Comparison of ENCODE assay signal across 1 mouse cellular context in genomic region chr7:47007109-47007780, GRCm38 (mm10).
A peak's percentile ranks its signal among the peaks of the same experiment; 100 is the strongest.
TF ChIP-seq lines count a peak whose summit lies in the region.

No protein-coding gene starts in this region.

TF ChIP-seq in CH12.LX, 34 proteins besides CTCF, POLR2A, EP300 and RAD21 (continued from another document):
- TF ChIP-seq ZC3H11A (IDR thresholded peaks at IDR 0.05; ENCODE audit: low read depth, low read length) (no peak), NELFE (IDR thresholded peaks at IDR 0.05; ENCODE audit: low read depth, low read length) (no peak), ETS1 (conservative IDR thresholded peaks at IDR 0.05; ENCODE audit: low read depth, low read length) (peak; percentile 81), USF2 (conservative IDR thresholded peaks at IDR 0.05; ENCODE audit: low read depth, low read length) (no peak), UBTF (IDR thresholded peaks at IDR 0.05; ENCODE audit: low read depth, low read length) (no peak), RCOR1 (conservative IDR thresholded peaks at IDR 0.05; ENCODE audit: low read depth, low read length) (peak; percentile 85; the same call in 1 of the 2 replicates), SMC3 (IDR thresholded peaks at IDR 0.05; ENCODE audit: low read depth, low read length) (no peak), ZNF384 (IDR thresholded peaks at IDR 0.05; ENCODE audit: low read depth, low read length) (no peak), BHLHE40 (IDR thresholded peaks at IDR 0.05; ENCODE audit: low read depth, low read length) (peak; percentile 71; the same call in 1 of the 2 replicates), JUND (conservative IDR thresholded peaks at IDR 0.05; ENCODE audit: low read depth, low read length) (peak; percentile 97), ZKSCAN1 (IDR thresholded peaks at IDR 0.05; ENCODE audit: borderline replicate concordance, low read depth, low read length) (no peak), CHD1 (IDR thresholded peaks at IDR 0.05; ENCODE audit: low read depth, low read length) (peak; percentile 16; the same call in 1 of the 2 replicates), ZMIZ1 (IDR thresholded peaks at IDR 0.05; ENCODE audit: low read depth, low read length) (no peak), ELF1 (IDR thresholded peaks at IDR 0.05; ENCODE audit: low read depth, low read length) (no peak), E2F4 (IDR thresholded peaks at IDR 0.05; ENCODE audit: insufficient replicate concordance, low read depth, low read length) (no peak), MAZ (IDR thresholded peaks at IDR 0.05; ENCODE audit: low read depth, low read length) (no peak), PAX5 (IDR thresholded peaks at IDR 0.05; ENCODE audit: low read length) (no peak), HCFC1 (IDR thresholded peaks at IDR 0.05; ENCODE audit: low read depth, low read length) (no peak), JUN (IDR thresholded peaks at IDR 0.05; ENCODE audit: insufficient read depth, low read depth, low read length) (peak; percentile 86), USF1 (IDR thresholded peaks at IDR 0.05; ENCODE audit: low read depth, low read length) (no peak), SIN3A (IDR thresholded peaks at IDR 0.05; ENCODE audit: low read length) (peak; percentile 92), TBP (conservative IDR thresholded peaks at IDR 0.05; ENCODE audit: low read depth, low read length) (no peak), IRF4 (IDR thresholded peaks at IDR 0.05; ENCODE audit: low read depth, low read length) (peak; percentile 87), TCF12 (IDR thresholded peaks at IDR 0.05; ENCODE audit: low read depth, low read length) (peak; percentile 83)
